Mouse (Mus musculus): ENCODE results near the gene H2-T22. TPM values are rescaled to one million over a fixed set of nuclear protein-coding genes. Genes with fewer than 3 reads are reported as not detected.
"Not testable (repeated sequence)": the region's sequence is repeated elsewhere in the genome, so short reads cannot be mapped to it uniquely, and the experiment has no call there.

H2-T22 gene
- total RNA-seq, 2 experiments from 2014 or later = 10.8 to 11.6 TPM

GRCm38 (mm10) chr17:36030046-36030702 lies 12.4 kb downstream of the H2-T22 start:
- DNase-seq (ENCODE audit: low spot score in 2 of 2) = not testable (repeated sequence)

GRCm38 (mm10) chr17:36028879-36029619 lies 13.5 kb downstream of the H2-T22 start:
- no peak for DNase-seq (ENCODE audit: low spot score in 2 of 2)

- DNase-seq (ENCODE audit: low spot score in 2 of 2) = no peak
Observed at GRCm38 (mm10) chr17:36027663-36028062, 14.9 kb downstream of the H2-T22 start.

GRCm38 (mm10) chr17:36025901-36026300 lies 16.6 kb downstream of the H2-T22 start:
- DNase-seq (ENCODE audit: low spot score in 2 of 2) = no peak

- no peak for DNase-seq (ENCODE audit: low spot score in 2 of 2)
Observed at GRCm38 (mm10) chr17:36025197-36025596, 17.4 kb downstream of the H2-T22 start.

- DNase-seq (ENCODE audit: low spot score in 2 of 2) = no peak
Observed at GRCm38 (mm10) chr17:36023710-36024654, 18.6 kb downstream of the H2-T22 start.

GRCm38 (mm10) chr17:36022922-36023321 lies 19.6 kb downstream of the H2-T22 start:
- no peak for DNase-seq (ENCODE audit: low spot score in 2 of 2)

GRCm38 (mm10) chr17:36022098-36022497 lies 20.4 kb downstream of the H2-T22 start:
- DNase-seq (ENCODE audit: low spot score in 2 of 2) = no peak

- DNase-seq (ENCODE audit: low spot score in 2 of 2) = no peak
Observed at GRCm38 (mm10) chr17:36021309-36021708, 21.2 kb downstream of the H2-T22 start.

GRCm38 (mm10) chr17:36020191-36021073 lies 22.1 kb downstream of the H2-T22 start, which contains the start of gene H2-T24:
Gene H2-T24, minus strand, starts transcription at chr17:36020560.
- peak in 1 of 2 experiments; percentile 54 for DNase-seq (ENCODE audit: low spot score in 2 of 2)

- no peak for DNase-seq (ENCODE audit: low spot score in 2 of 2)
Observed at GRCm38 (mm10) chr17:36019519-36019918, 23.0 kb downstream of the H2-T22 start.

- no peak for DNase-seq (ENCODE audit: low spot score in 2 of 2)
Observed at GRCm38 (mm10) chr17:36018979-36019378, 23.6 kb downstream of the H2-T22 start.

GRCm38 (mm10) chr17:36017046-36017445 lies 25.5 kb downstream of the H2-T22 start:
- no peak for DNase-seq (ENCODE audit: low spot score in 2 of 2)

GRCm38 (mm10) chr17:36014977-36015376 lies 27.6 kb downstream of the H2-T22 start:
- no peak for DNase-seq (ENCODE audit: low spot score in 2 of 2)

GRCm38 (mm10) chr17:36004409-36004808 lies 38.1 kb downstream of the H2-T22 start:
- DNase-seq (ENCODE audit: low spot score in 2 of 2) = not testable (repeated sequence)

GRCm38 (mm10) chr17:36003331-36003730 lies 39.2 kb downstream of the H2-T22 start:
- no peak for DNase-seq (ENCODE audit: low spot score in 2 of 2)

- DNase-seq (ENCODE audit: low spot score in 2 of 2) = no peak
Observed at GRCm38 (mm10) chr17:36001966-36002365, 40.6 kb downstream of the H2-T22 start.

- no peak for DNase-seq (ENCODE audit: low spot score in 2 of 2)
Observed at GRCm38 (mm10) chr17:36001121-36001897, 41.2 kb downstream of the H2-T22 start.

GRCm38 (mm10) chr17:36000349-36000748 lies 42.2 kb downstream of the H2-T22 start:
- no peak for DNase-seq (ENCODE audit: low spot score in 2 of 2)

GRCm38 (mm10) chr17:35999356-35999755 lies 43.2 kb downstream of the H2-T22 start:
- no peak for DNase-seq (ENCODE audit: low spot score in 2 of 2)
